Mouse (Mus musculus): ENCODE data around the gene Hmgcs2. TPM values are rescaled to one million over a fixed set of nuclear protein-coding genes. Genes with fewer than 3 reads are reported as not detected.

Gene Hmgcs2
- total RNA-seq (2017), result 0.25 and 0.30 TPM in 2 replicates

DNA sequence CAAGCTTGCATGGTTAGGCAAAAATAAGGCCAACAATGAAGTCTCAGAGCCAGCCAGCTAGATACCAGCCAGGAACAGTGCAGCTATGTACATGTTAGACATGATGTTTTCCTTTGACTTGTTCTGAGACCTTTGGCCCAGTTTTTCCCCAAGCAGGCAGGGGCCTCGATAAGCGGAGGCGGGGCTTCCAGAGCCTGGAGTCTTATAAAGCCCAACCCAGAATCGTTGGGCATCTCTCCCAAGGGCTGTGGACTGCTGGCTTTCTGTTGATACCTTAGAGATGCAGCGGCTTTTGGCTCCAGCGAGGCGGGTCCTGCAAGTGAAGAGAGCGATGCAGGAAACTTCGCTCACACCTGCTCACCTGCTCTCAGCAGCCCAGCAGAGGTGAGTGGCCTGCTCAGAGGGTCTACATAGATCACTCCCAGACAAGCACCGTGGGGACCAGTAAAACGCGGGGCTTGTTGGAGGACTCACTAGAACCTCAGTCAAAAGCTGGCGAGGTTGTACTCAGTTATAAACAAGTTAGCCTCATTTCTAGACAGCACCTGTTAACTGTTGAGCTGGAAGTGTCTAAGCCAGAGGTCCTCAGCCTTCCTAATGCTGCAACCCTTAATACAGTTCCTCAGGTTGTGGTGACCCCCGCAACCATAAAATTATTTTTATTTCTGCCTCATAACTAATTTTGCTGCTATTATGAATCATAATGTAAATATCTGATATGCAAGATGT, at the start of gene Hmgcs2:
TSS of gene Hmgcs2 (plus strand) at position 232 of the 729 bp plus-strand sequence.
- no peak for ATAC-seq (replicated peaks in 1 of 2; ENCODE audit: insufficient read depth in 1 of 2, low FRiP score in 2 of 2, low TSS enrichment in 1 of 2, low read depth in 1 of 2, poor library complexity in 2 of 2, severe bottlenecking in 2 of 2)

GRCm38 (mm10) chr3:98233504-98233903, 46.7 kb upstream of the Hmgcs2 start:
- ATAC-seq (replicated peaks in 1 of 2; ENCODE audit: insufficient read depth in 1 of 2, low FRiP score in 2 of 2, low TSS enrichment in 1 of 2, low read depth in 1 of 2, poor library complexity in 2 of 2, severe bottlenecking in 2 of 2), result no peak

DNA sequence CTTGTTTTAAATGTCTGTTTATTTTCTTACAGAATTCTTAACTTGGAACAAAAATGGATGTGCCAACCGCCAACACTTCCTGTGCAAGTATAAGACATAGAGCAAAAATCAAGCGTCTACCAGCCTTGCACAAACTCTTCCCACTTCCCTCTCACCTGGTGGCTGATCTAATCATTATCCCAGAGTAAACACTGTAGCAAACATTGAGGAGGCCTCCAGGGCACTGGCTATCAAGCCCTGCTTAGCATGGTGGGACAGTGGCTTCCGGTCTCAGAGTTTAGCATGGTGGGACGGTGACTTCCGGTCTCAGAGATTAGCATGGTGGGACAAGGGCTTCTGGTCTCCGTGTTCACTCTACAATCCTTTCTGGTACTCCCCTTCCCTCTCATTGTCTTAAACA, 44.0 kb upstream of the Hmgcs2 start:
- no peak for ATAC-seq (replicated peaks in 1 of 2; ENCODE audit: insufficient read depth in 1 of 2, low FRiP score in 2 of 2, low TSS enrichment in 1 of 2, low read depth in 1 of 2, poor library complexity in 2 of 2, severe bottlenecking in 2 of 2)

GRCm38 (mm10) chr3:98237240-98237639, 43.0 kb upstream of the Hmgcs2 start:
- ATAC-seq (replicated peaks in 1 of 2; ENCODE audit: insufficient read depth in 1 of 2, low FRiP score in 2 of 2, low TSS enrichment in 1 of 2, low read depth in 1 of 2, poor library complexity in 2 of 2, severe bottlenecking in 2 of 2), result no peak

GRCm38 (mm10) chr3:98238150-98238549, 42.1 kb upstream of the Hmgcs2 start:
- ATAC-seq (replicated peaks in 1 of 2; ENCODE audit: insufficient read depth in 1 of 2, low FRiP score in 2 of 2, low TSS enrichment in 1 of 2, low read depth in 1 of 2, poor library complexity in 2 of 2, severe bottlenecking in 2 of 2), result no peak

GRCm38 (mm10) chr3:98242051-98242450, 38.2 kb upstream of the Hmgcs2 start:
- ATAC-seq (replicated peaks in 1 of 2; ENCODE audit: insufficient read depth in 1 of 2, low FRiP score in 2 of 2, low TSS enrichment in 1 of 2, low read depth in 1 of 2, poor library complexity in 2 of 2, severe bottlenecking in 2 of 2), result no peak

DNA sequence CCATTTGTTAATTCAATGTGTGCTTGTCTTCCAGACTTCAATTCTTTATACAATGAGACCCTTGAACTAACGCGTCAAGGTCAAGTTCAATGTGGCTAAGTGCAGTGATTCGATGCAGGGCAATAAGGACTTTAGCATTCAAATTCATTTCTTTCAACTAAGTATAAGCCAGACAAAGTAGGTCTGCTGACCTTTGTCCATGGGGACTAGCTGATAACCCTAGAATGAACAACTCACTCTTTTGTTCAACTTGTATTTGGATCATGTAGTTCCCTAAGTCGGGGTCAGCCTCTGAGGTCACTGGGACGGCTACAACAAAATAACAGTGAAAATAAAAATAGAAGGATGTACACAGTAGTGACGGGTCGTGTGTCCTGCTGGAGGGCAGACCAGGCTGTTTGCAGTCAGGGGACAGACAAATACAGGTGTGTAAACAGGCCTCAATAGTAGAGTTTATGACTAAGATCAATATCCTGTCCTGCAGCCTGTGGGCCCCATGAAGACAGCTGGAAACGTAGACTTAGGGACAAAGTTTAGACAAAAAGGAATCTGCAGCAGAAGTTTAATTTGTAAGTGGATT, 37.7 kb upstream of the Hmgcs2 start:
- no peak for ATAC-seq (replicated peaks in 1 of 2; ENCODE audit: insufficient read depth in 1 of 2, low FRiP score in 2 of 2, low TSS enrichment in 1 of 2, low read depth in 1 of 2, poor library complexity in 2 of 2, severe bottlenecking in 2 of 2)

DNA sequence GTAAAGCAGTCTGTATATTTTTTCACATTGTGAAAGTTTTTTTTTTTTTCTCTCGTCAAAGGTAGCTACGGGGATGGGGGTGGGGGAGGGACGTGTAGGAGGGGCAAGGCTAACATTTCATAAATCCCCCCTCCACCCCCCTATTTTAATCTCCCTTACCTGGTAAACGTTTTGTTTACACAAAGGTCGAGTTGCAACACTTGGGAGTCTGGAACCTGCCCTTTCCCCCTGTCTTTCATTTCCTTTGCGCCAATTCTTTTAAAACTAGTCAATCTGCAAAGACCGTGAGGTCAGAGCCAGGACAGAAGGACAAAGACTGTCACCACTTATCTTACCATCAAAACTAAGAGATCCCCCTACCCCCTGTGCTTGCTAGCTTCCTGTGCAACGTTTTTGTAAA, 34.3 kb upstream of the Hmgcs2 start:
- ATAC-seq (replicated peaks in 1 of 2; ENCODE audit: insufficient read depth in 1 of 2, low FRiP score in 2 of 2, low TSS enrichment in 1 of 2, low read depth in 1 of 2, poor library complexity in 2 of 2, severe bottlenecking in 2 of 2), result no peak

- ATAC-seq (replicated peaks in 1 of 2; ENCODE audit: insufficient read depth in 1 of 2, low FRiP score in 2 of 2, low TSS enrichment in 1 of 2, low read depth in 1 of 2, poor library complexity in 2 of 2, severe bottlenecking in 2 of 2), result no peak
Measured at GRCm38 (mm10) chr3:98246985-98247751, 33.1 kb upstream of the Hmgcs2 start.

GRCm38 (mm10) chr3:98249378-98249777, 30.9 kb upstream of the Hmgcs2 start:
- no peak for ATAC-seq (replicated peaks in 1 of 2; ENCODE audit: insufficient read depth in 1 of 2, low FRiP score in 2 of 2, low TSS enrichment in 1 of 2, low read depth in 1 of 2, poor library complexity in 2 of 2, severe bottlenecking in 2 of 2)

GRCm38 (mm10) chr3:98249833-98250448, 30.3 kb upstream of the Hmgcs2 start:
- peak; percentile 36 to 46; a peak in 3 of 4 replicates for ATAC-seq (replicated peaks in 1 of 2; ENCODE audit: insufficient read depth in 1 of 2, low FRiP score in 2 of 2, low TSS enrichment in 1 of 2, low read depth in 1 of 2, poor library complexity in 2 of 2, severe bottlenecking in 2 of 2)

- no peak for ATAC-seq (replicated peaks in 1 of 2; ENCODE audit: insufficient read depth in 1 of 2, low FRiP score in 2 of 2, low TSS enrichment in 1 of 2, low read depth in 1 of 2, poor library complexity in 2 of 2, severe bottlenecking in 2 of 2)
Measured at GRCm38 (mm10) chr3:98254059-98254458, 26.2 kb upstream of the Hmgcs2 start.

DNA sequence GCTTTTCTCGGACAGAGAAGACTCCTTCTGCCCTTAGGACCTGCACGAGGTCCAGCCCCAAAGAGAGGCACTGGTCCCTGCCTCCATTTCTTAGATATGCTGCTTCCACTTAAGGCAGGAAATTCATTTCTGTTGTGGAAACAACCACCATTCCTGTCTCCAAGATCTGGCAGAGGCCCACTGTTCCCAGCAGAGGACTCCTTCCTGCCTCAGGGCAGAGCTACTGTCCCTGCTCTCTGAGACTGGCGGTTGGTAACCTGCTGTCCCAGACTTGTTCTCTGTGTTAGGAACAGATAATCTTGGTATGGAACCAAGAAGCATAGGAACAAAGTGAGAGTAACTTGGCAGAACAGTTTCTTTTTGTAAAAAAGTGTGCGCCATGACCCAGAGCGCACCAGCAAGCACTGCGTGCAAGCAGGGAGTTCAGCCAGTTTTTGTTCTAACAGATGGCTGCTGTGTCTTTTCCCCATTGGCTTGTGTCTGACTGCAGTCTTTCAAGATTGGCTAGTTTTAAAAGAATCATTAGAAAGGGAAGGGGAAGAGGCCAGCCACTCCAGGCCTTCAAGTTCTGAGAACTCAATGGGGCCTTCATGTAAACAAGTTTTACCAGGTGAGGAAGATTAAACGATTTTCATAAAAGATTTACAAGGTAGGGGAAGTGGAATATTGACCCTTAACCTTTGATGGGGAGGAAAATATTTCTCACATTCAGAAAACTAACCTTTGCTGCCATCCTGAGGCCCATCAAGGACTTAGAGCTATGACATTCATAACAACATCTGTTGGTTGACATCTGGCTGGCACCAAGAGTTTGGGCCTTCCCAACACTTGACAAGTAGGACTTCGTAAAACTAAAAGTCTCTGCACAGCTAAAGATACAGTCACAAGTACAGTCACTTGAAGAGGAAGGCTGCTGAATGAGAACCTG, 25.3 kb upstream of the Hmgcs2 start:
- ATAC-seq (replicated peaks in 1 of 2; ENCODE audit: insufficient read depth in 1 of 2, low FRiP score in 2 of 2, low TSS enrichment in 1 of 2, low read depth in 1 of 2, poor library complexity in 2 of 2, severe bottlenecking in 2 of 2), result no peak

DNA sequence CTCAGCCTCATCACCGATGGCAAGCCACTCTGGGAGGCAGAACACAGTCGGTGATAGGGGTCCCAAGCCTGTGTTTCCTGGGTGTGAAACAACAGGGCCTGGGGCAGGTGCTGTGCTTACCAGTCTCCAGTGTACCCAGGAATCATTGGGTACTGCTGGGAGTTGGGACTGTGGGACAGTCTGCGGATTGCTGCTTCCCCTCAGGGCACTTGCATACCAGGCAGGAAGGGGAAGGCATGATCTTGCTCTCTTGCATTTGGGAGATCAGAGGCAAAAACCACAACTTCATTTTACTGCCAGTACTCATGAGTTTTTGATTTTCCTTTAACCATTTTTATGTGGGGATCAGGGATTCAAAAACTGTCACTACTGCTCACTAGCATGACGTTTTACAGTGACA, 21.5 kb upstream of the Hmgcs2 start:
- peak; percentile 71 to 82 for ATAC-seq (replicated peaks in 1 of 2; ENCODE audit: insufficient read depth in 1 of 2, low FRiP score in 2 of 2, low TSS enrichment in 1 of 2, low read depth in 1 of 2, poor library complexity in 2 of 2, severe bottlenecking in 2 of 2)

DNA sequence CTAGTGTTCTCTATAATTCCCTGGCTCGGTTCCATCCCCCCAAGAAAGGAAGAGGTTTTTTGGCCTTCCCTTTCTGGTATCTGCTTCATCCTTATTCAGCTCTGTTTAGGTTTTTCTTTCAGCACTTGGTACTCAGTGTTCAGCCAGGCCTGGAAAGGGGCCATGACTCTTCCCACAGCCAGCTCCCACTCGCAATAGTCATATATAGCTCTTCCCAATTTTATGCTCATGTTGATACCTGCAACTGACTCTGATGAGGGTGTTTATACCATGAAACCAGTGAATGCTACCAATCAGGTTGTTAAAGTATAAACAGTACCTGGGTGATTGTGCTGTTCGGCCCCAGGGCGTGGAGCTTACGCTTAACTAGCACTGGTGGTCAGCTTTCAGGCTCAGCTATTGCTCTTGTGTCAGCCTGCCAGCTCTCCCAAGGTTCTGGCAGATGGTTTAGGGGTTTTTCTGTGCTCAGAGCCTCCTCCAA, 20.9 kb upstream of the Hmgcs2 start:
- no peak for ATAC-seq (replicated peaks in 1 of 2; ENCODE audit: insufficient read depth in 1 of 2, low FRiP score in 2 of 2, low TSS enrichment in 1 of 2, low read depth in 1 of 2, poor library complexity in 2 of 2, severe bottlenecking in 2 of 2)

DNA sequence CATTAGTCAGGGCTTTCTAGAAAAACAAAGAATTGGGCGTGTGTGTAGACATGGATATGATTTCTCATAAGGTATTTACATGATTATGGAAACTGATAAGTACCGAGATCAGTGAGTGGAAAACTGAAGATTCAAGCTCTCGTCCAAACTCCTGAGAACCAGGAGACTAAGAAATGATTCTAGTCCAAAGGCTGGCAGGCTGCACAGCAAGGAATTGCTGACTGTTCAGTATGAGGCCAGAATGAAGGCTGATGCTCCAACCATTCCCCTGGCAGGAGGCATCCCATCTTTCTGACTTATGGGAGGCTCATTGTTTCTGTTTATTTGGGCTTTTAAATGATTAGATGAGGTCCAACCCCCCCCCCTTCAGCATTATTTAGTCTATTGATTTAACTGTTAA, 19.7 kb upstream of the Hmgcs2 start:
- no peak for ATAC-seq (replicated peaks in 1 of 2; ENCODE audit: insufficient read depth in 1 of 2, low FRiP score in 2 of 2, low TSS enrichment in 1 of 2, low read depth in 1 of 2, poor library complexity in 2 of 2, severe bottlenecking in 2 of 2)

DNA sequence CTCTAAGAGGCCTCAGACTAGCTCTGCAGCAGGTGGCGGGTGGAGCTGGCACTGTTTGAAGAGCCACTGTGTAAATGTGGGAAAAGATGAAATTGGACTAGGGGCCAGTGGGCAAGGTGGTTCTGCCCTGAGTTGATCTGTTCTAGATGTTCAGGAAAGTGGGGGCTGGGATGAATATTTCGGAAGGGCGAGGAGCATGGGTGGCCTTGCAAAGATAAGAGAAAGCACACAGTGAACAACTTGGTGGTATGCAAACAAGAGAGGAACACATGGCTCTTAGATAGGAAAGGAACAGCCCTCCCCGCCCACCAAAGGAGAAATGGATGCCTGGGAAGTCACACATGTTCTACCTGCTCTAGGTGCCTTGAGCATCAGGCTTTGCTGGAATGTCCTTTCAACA, 18.8 kb upstream of the Hmgcs2 start:
- ATAC-seq (replicated peaks in 1 of 2; ENCODE audit: insufficient read depth in 1 of 2, low FRiP score in 2 of 2, low TSS enrichment in 1 of 2, low read depth in 1 of 2, poor library complexity in 2 of 2, severe bottlenecking in 2 of 2), result no peak
